Comparison of ENCODE assay signal across 21 mouse cellular contexts in the genomic region with DNA sequence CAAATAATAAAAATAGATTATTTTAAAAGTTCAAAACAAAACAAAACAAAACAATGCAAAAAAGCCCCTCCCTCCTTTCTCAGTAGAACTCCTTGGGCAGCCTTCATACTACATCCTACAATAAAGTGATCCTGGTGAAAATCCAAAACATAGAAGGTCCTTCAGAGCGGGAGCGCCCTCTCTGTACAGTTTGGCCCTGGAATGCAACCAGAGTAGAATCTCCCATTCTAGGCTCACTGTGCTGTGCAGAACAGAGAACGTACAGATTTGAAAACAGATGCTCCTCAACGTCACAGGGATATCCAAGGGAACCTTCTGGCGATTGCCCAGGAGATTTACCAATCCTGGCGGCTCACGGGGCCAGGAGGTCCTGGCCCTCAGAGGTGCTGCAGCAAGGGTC. TPM values are rescaled to one million over a fixed set of nuclear protein-coding genes. Genes with fewer than 3 reads are reported as not detected.
DNase-seq lines count a peak whose midpoint lies in the region; ATAC-seq and TF ChIP-seq lines count a peak whose summit lies in the region.
"Had no signal": no experiment of that assay in that cellular context is flagged by ENCODE, and none has a peak within 500 bp of the region (broad histone marks: within the 10 kb centered on the region; RNA-seq: fewer than 3 reads in every experiment).

Iqcm (plus strand) TSS at position 301 of the 400 bp plus-strand sequence.

- TF ChIP-seq EP300 in stomach, postnatal 0 days (optimal IDR thresholded peaks at IDR 0.05), result no peak

- 0 out of 2 replicates have a peak, but pooled peaks have one; percentile 31 for TF ChIP-seq POLR2A in testis, adult 2 months (IDR thresholded peaks at IDR 0.05; ENCODE audit: control insufficient read depth, low read depth, low read length)

- H3K4me1 ChIP-seq in midbrain, embryonic 14.5 days (ENCODE audit: control insufficient read depth, insufficient read depth, low read length), result no peaks in the 10 kb centered on the region
- no peaks in the 10 kb centered on the region for H3K4me1 ChIP-seq in midbrain, embryonic 10.5 days
- H3K4me1 ChIP-seq in stomach, embryonic 16.5 days (ENCODE audit: control insufficient read depth, insufficient read depth, low read length), result no peaks in the 10 kb centered on the region
- H3K4me1 ChIP-seq in stomach, postnatal 0 days (replicated peaks; ENCODE audit: control insufficient read depth, insufficient read depth), result no peaks in the 10 kb centered on the region
- peaks cover 4% of the 10 kb centered on the region; the same call in 1 of the 2 replicates for H3K4me1 ChIP-seq in testis, adult 2 months (ENCODE audit: control insufficient read depth, insufficient read depth, low read length)

- DNase-seq in midbrain, embryonic 14.5 days, result no peak
- DNase-seq in midbrain, embryonic 10.5 days (ENCODE audit: low spot score), result no peak
- no peak for DNase-seq in stomach, postnatal 0 days (ENCODE audit: low spot score)
- no peak for DNase-seq in testis, postnatal 10 days (ENCODE audit: low spot score)
- DNase-seq: adrenal gland, adult 2 months; adrenal gland, adult 8-10 months; adrenal gland, postnatal 10 days; adrenal gland, postnatal 14 days; adrenal gland, postnatal 25 days; adrenal gland, postnatal 36 days; B cell, adult 2 months; cerebellum, adult 11 months; cerebellum, adult 11-12 months; cerebellum, adult 18-20 months had no signal

- ATAC-seq in midbrain, embryonic 14.5 days (ENCODE audit: low FRiP score, low TSS enrichment), result 0 out of 2 replicates have a peak, but pooled peaks have one; percentile 14
- ATAC-seq in stomach, embryonic 16.5 days (ENCODE audit: insufficient read depth, low FRiP score), result peak; percentile 37; the same call in 1 of the 2 replicates
- no peak for ATAC-seq in stomach, postnatal 0 days (ENCODE audit: low FRiP score, low TSS enrichment)
- ATAC-seq: activated CD4-positive, CD25-positive, alpha-beta regulatory T cell, adult 4 months; CD4-positive, CD25-positive, alpha-beta regulatory T cell, adult 4 months; Patski had no signal

- TF ChIP-seq CTCF in stomach, postnatal 0 days (IDR thresholded peaks at IDR 0.05; ENCODE audit: low read depth), result no peak
- no peak for TF ChIP-seq CTCF in testis, adult 2 months (IDR thresholded peaks at IDR 0.05; ENCODE audit: control insufficient read depth, insufficient read depth, insufficient replicate concordance, low read depth, low read length)

- no peak within 1 kb of the TSS for H3K4me2 ChIP-seq in midbrain, embryonic 14.5 days (ENCODE audit: low read length)
- H3K4me2 ChIP-seq in stomach, embryonic 16.5 days (ENCODE audit: low read depth, low read length), result no peak within 1 kb of the TSS
- no peak within 1 kb of the TSS for H3K4me2 ChIP-seq in stomach, postnatal 0 days (replicated peaks; ENCODE audit: low read depth)

- H3K9me3 ChIP-seq in midbrain, embryonic 14.5 days (ENCODE audit: control insufficient read depth, low read length), result no peaks in the 10 kb centered on the region
- H3K9me3 ChIP-seq in midbrain, embryonic 10.5 days (replicated peaks), result no peaks in the 10 kb centered on the region
- no peaks in the 10 kb centered on the region for H3K9me3 ChIP-seq in stomach, embryonic 16.5 days (replicated peaks; ENCODE audit: control insufficient read depth, low read length)
- H3K9me3 ChIP-seq in stomach, postnatal 0 days (ENCODE audit: control insufficient read depth, low read length), result no peaks in the 10 kb centered on the region

- H3K27me3 ChIP-seq in midbrain, embryonic 14.5 days (ENCODE audit: control insufficient read depth, insufficient read depth, low read length), result no peaks in the 10 kb centered on the region
- no peaks in the 10 kb centered on the region for H3K27me3 ChIP-seq in midbrain, embryonic 10.5 days (ENCODE audit: low read depth, poor library complexity, severe bottlenecking)
- H3K27me3 ChIP-seq in stomach, embryonic 16.5 days (ENCODE audit: control insufficient read depth, insufficient read depth, low read length), result no peaks in the 10 kb centered on the region
- H3K27me3 ChIP-seq in stomach, postnatal 0 days (ENCODE audit: control insufficient read depth, insufficient read depth, low read length), result no peaks in the 10 kb centered on the region
- no peaks in the 10 kb centered on the region for H3K27me3 ChIP-seq in testis, adult 2 months (ENCODE audit: control insufficient read depth, insufficient read depth, low read length)
- H3K27me3 ChIP-seq: Patski had no signal

- WGBS in midbrain, embryonic 14.5 days, result 95% methylated on average over 7 of the region's 7 CpGs
- 94% methylated on average over 7 of the region's 7 CpGs for WGBS in midbrain, embryonic 10.5 days
- WGBS in stomach, embryonic 16.5 days, result 88% methylated on average over 7 of the region's 7 CpGs
- 83% methylated on average over 7 of the region's 7 CpGs for WGBS in stomach, postnatal 0 days

- H3K9ac ChIP-seq in midbrain, embryonic 14.5 days (replicated peaks; ENCODE audit: low read length), result no peak within 1 kb of the TSS
- H3K9ac ChIP-seq in stomach, embryonic 16.5 days (ENCODE audit: low read length), result no peak within 1 kb of the TSS
- no peak within 1 kb of the TSS for H3K9ac ChIP-seq in stomach, postnatal 0 days (ENCODE audit: low read length)

- no peak within 1 kb of the TSS for H3K4me3 ChIP-seq in midbrain, embryonic 14.5 days (replicated peaks; ENCODE audit: low read depth, low read length)
- H3K4me3 ChIP-seq in midbrain, embryonic 10.5 days, result no peak within 1 kb of the TSS
- H3K4me3 ChIP-seq in stomach, embryonic 16.5 days (replicated peaks; ENCODE audit: low read length), result no peak within 1 kb of the TSS
- H3K4me3 ChIP-seq in stomach, postnatal 0 days (ENCODE audit: low read depth, low read length), result no peak within 1 kb of the TSS
- peak within 1 kb of the TSS; percentile 84 for H3K4me3 ChIP-seq in testis, adult 2 months (ENCODE audit: control insufficient read depth, low read depth, low read length)

- no peaks in the 10 kb centered on the region for H3K36me3 ChIP-seq in midbrain, embryonic 14.5 days (ENCODE audit: control insufficient read depth, insufficient read depth, low read length)
- H3K36me3 ChIP-seq in midbrain, embryonic 10.5 days, result no peaks in the 10 kb centered on the region
- no peaks in the 10 kb centered on the region for H3K36me3 ChIP-seq in stomach, embryonic 16.5 days (ENCODE audit: control insufficient read depth, insufficient read depth, low read length)
- no peaks in the 10 kb centered on the region for H3K36me3 ChIP-seq in stomach, postnatal 0 days (ENCODE audit: control insufficient read depth, insufficient read depth, low read length)
- H3K36me3 ChIP-seq in testis, adult 2 months (ENCODE audit: control insufficient read depth, insufficient read depth, low read length), result no peaks in the 10 kb centered on the region
- H3K36me3 ChIP-seq: G1E had no signal

- no peak within 1 kb of the TSS for H3K27ac ChIP-seq in midbrain, embryonic 14.5 days (replicated peaks; ENCODE audit: low read depth, low read length)
- H3K27ac ChIP-seq in midbrain, embryonic 10.5 days (replicated peaks), result no peak within 1 kb of the TSS
- H3K27ac ChIP-seq in stomach, embryonic 16.5 days (ENCODE audit: low read length), result no peak within 1 kb of the TSS
- H3K27ac ChIP-seq in stomach, postnatal 0 days (replicated peaks), result no peak within 1 kb of the TSS
- no peak within 1 kb of the TSS for H3K27ac ChIP-seq in testis, adult 2 months (ENCODE audit: control insufficient read depth, insufficient read depth, low read depth, low read length)

RNA-seq across cellular contexts. Expression of gene Iqcm, which starts in this region (rescaled TPM):
- polyA plus RNA-seq in midbrain, embryonic 14.5 days (2014; fragmentation: Nextera tagmentation; extraction: Ambion mirVana), result not detected in 2 replicates
- not detected in 2 replicates for polyA plus RNA-seq in midbrain, embryonic 10.5 days (2016; fragmentation: Nextera tagmentation; extraction: Ambion mirVana)
- polyA plus RNA-seq in stomach, embryonic 16.5 days (2015; fragmentation: Nextera tagmentation; extraction: Ambion mirVana), result not detected in 2 replicates
- not detected in 2 replicates for polyA plus RNA-seq in stomach, postnatal 0 days (2015; fragmentation: Nextera tagmentation; extraction: Ambion mirVana)
- polyA plus RNA-seq in testis, adult 2 months (2012; rRNA removed), result 23.6 and 26.1 TPM in 2 replicates
- polyA plus RNA-seq: activated CD4-positive, CD25-positive, alpha-beta regulatory T cell, adult 4 months; adrenal gland, adult 2 months; C2C12; CD4-positive, CD25-positive, alpha-beta regulatory T cell, adult 4 months; G1E; Patski had no signal

Comparison
In these comparisons a context has a peak if more than half of its experiments do, and no peak if none do; other contexts are left out.
1. RNA of gene Iqcm (polyA plus RNA-seq): 23.6 to 26.1 TPM in testis, adult 2 months; not detected in stomach, embryonic 16.5 days, not detected in midbrain, embryonic 10.5 days, not detected in stomach, postnatal 0 days and not detected in midbrain, embryonic 14.5 days; every median in the first group is over 10 times any median in the second.
2. Peak in ATAC-seq in midbrain, embryonic 14.5 days; RNA of the gene not detected or under 1 TPM.
3. Peak in ATAC-seq in stomach, embryonic 16.5 days; RNA of the gene not detected or under 1 TPM.